Mouse (Mus musculus) heart, postnatal 4 days (tissue): ENCODE results near the gene Cog3. TPM values are rescaled to one million over a fixed set of nuclear protein-coding genes. Genes with fewer than 3 reads are reported as not detected.
A peak's percentile ranks its signal among the peaks of the same experiment; 100 is the strongest.

Experiments used
- DNase-seq: peaks from one replicate; pipeline ENCODE4 v3.0.0; 2021
- total RNA-seq, 2 experiments: library from RNA; stranded (reverse); gene quantifications; 2 replicates each; pipeline ENCODE4 v1.2.3; 2021

Gene Cog3
- total RNA-seq, 2 experiments from 2014 or later = 17.8 to 19.1 TPM

GRCm38 (mm10) chr14:75758401-75758800 lies 4.1 kb upstream of the Cog3 start:
- DNase-seq = no peak

DNA sequence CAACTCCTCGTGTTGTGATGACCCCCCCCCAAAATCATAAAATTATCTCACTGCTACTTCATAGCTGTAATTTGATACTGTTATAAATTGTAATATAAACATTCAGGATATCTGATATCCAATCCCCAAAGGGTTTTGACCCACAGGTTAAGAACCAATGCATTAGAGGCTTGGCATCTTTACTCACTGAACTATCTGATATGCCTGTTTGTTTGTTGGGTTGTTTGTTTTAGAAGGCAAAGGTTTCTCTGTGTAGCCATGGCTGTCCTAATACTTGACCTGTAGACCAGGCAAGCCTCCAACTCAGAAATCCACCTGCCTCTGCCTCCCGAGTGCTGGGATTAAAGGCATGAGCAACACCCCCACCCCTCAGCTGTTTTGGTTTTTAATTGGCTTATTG lies 3.5 kb upstream of the Cog3 start:
- no peak for DNase-seq

- no peak for DNase-seq
Measured at GRCm38 (mm10) chr14:75756971-75757370, 2.7 kb upstream of the Cog3 start.

DNA sequence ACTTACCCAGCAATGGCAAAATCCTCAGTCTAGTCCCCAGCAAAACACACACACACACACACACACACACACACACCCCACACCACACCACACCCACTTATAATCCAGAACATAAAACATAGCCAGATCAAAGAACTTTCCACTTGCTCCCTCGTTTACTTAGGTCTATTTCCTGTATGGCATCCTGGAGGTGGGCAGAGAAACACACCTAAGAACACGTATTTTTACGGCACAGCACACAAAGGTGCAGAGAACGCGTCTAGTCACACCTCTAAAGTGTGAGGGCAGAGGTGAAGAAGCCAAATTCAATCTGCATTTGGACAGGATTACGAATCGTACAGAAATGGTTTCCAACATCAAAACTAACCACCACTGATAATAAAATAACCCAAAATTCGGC lies 1.1 kb downstream of the Cog3 start:
- DNase-seq = no peak

- no peak for DNase-seq
Measured at GRCm38 (mm10) chr14:75751040-75751439, 3.3 kb downstream of the Cog3 start.

GRCm38 (mm10) chr14:75749123-75749522 lies 5.2 kb downstream of the Cog3 start:
- DNase-seq = no peak

- DNase-seq = no peak
Measured at GRCm38 (mm10) chr14:75747960-75748359, 6.4 kb downstream of the Cog3 start.

DNA sequence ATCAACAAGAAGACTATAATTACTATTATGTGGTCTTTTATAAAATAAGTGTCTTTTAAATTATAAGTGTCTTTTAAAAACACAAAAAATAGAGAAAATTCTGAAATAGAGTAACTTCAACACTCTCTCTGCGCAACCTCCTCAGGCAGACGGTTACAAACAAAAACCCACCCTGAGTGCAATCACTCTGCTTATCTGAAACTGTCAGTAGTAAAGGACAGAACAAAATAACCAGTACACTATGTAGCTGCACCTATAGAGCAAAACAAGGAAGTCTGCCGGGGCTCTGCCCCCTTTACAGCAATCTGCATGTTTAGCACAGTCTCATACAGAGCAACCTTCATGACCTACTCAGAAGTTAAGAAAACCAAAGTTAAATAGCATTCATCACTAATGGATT lies 12.4 kb downstream of the Cog3 start:
- DNase-seq = no peak

- DNase-seq = no peak
Measured at GRCm38 (mm10) chr14:75735597-75735996, 18.7 kb downstream of the Cog3 start.

GRCm38 (mm10) chr14:75732631-75733030 lies 21.7 kb downstream of the Cog3 start:
- DNase-seq = no peak

- DNase-seq = no peak
Measured at GRCm38 (mm10) chr14:75731361-75731760, 23.0 kb downstream of the Cog3 start.

DNA sequence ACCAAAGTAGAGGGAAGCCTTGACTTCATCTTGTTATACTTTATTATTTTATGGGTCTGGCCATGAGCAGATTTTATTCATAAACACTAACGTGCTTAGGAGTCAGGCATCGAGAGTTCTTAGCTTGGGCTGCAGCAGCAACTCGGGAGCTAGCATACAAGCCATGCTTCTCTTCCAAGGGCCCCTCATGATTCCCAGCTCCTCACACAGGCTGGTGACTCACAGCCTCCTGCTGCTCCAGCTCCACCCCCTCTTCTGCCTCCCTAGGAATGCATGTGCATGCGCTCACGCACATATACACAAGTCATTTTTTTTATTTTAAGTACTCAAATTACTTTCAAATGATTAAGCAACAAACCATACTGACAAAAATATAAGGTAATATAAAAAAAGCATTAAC lies 26.2 kb downstream of the Cog3 start:
- no peak for DNase-seq

GRCm38 (mm10) chr14:75727046-75727445 lies 27.3 kb downstream of the Cog3 start:
- peak; percentile 16 for DNase-seq

GRCm38 (mm10) chr14:75722816-75723215 lies 31.5 kb downstream of the Cog3 start:
- DNase-seq = no peak

DNA sequence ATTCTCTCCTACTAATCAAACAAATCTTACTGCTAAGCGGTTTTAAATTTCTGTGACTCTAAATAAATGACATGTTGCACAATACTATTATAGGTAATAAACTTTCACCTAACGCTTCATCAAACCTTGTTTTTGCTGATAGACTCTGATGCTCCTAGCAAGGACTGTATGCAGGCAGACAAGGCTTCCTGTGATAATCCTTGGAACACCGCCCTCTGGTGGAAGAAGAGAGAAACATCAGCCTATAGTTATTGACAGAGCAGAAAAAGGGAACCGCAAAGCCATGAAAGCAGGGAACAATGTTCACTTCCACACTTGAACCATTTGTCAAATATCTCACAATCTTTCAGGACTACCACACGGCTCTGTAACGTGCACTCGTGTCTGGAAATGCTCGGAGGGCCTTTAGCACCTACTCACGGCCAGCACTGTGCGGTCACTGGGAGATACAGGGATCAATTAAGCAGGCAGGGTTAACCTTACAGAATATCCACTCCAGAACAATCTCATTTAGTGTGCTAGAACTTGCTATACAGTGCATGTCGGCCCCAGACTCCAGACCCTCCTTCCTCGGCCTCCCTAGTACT lies 32.2 kb downstream of the Cog3 start:
- DNase-seq = peak; percentile 62

DNA sequence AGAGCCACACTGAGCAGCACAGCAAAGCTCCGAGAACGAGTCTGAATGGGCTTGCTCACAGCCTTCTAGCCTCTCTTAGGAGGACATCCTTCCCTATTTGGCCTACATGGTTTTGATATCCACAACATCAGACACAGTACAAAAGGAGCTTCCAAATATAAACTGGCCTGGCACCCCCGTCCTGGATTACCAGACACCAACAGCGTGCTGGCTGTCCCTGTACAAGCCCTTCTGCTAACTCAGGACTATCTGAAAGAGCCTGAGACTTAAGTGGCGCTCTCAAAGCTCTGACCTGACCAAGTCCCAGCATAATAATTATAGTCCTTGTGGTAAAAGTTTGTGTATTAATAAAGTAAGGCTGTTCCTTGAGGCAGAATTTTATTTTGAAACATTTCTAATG lies 34.2 kb downstream of the Cog3 start:
- peak; percentile 37 for DNase-seq

DNA sequence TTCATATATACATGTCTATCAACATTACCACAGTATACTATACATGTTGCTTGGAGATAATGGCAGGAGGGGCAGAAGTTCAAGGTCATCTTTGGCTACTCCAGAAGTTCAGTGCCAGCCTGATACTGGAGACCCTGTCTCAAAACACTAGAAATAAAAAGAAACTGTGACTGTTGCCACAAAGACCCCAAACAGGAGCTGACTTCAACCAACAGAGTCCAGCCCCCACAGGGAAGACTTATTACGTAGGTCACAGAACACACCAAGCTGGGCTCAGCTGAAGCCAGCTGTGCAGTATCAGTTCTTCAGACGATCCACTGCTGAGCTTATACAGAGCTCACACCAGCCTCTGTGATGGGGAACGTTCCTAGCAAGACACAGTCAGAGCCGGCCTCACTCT lies 37.9 kb downstream of the Cog3 start:
- no peak for DNase-seq

- DNase-seq = no peak
Measured at GRCm38 (mm10) chr14:75713661-75714060, 40.7 kb downstream of the Cog3 start.

DNA sequence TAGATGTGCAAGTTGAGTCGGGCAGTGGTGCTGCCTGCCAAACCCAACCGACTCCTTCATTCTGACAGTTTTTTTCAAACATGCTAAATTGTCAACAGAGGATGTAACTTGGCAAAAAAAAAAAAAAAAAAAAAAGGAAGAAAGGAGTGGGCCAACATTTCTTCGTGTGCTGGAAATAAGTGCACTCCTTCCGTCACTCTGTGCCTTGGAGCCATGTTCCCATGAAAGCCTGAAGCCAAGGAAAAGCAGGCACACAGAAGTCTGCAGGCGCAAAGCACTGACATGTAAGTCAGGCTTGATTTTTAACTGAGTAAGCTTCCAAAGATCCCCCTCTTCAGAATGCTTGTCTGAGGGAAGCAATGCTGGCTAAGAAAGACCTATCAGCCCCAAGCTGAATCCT lies 41.6 kb downstream of the Cog3 start:
- no peak for DNase-seq

- no peak for DNase-seq
Measured at GRCm38 (mm10) chr14:75711731-75712130, 42.6 kb downstream of the Cog3 start.

- no peak for DNase-seq
Measured at GRCm38 (mm10) chr14:75708986-75709385, 45.3 kb downstream of the Cog3 start.

- no peak for DNase-seq
Measured at GRCm38 (mm10) chr14:75707771-75708170, 46.5 kb downstream of the Cog3 start.

- no peak for DNase-seq
Measured at GRCm38 (mm10) chr14:75706647-75707046, 47.7 kb downstream of the Cog3 start.

DNA sequence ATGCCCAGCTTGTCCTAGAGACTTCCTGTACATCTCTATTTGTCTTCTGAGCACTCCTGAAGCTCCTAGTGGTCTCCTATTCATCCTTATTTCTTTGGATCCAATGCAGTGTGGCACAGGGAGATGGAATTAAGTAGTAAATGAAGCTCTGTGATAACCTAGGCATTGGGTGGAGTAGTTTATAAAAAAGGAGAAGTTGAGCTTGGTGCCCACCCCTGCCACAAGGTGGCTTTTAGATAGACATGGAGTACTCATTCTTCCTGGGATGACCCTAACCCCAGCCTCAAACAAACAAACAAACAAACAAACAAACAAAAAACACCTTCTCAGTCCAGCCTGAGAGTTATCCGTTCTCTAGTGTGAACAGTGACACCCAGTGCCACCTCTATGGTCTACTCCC lies 56.4 kb downstream of the Cog3 start:
- DNase-seq = no peak

GRCm38 (mm10) chr14:75696096-75696495 lies 58.2 kb downstream of the Cog3 start:
- no peak for DNase-seq
